In genomic region chr13:107923129-107924114, GRCm38 (mm10) we compare ENCODE assay signal across 8 mouse cellular contexts.
DNase-seq lines count a peak whose midpoint lies in the region; ATAC-seq and TF ChIP-seq lines count a peak whose summit lies in the region.

No protein-coding gene starts in this region.

- TF ChIP-seq CTCF in heart, postnatal 0 days (IDR thresholded peaks at IDR 0.05; ENCODE audit: low read depth): no peak
- no peak for TF ChIP-seq CTCF in thymus, adult 2 months (IDR thresholded peaks at IDR 0.05; ENCODE audit: borderline replicate concordance, control insufficient read depth, extremely low read depth, insufficient read depth, low read length, poor library complexity)

- no peak overlapping the region for H3K4me2 ChIP-seq in kidney, embryonic 15.5 days
- H3K4me2 ChIP-seq in embryonic facial prominence, embryonic 13.5 days: peak overlapping the region; percentile 24
- H3K4me2 ChIP-seq in heart, postnatal 0 days (ENCODE audit: low read depth, low read length): peak overlapping the region; percentile 26
- H3K4me2 ChIP-seq in stomach, embryonic 14.5 days (replicated peaks; ENCODE audit: low read depth, low read length): no peak overlapping the region

- 46% methylated on average over 19 of the region's 19 CpGs for WGBS in kidney, embryonic 15.5 days
- WGBS in embryonic facial prominence, embryonic 13.5 days: 44% methylated on average over 19 of the region's 19 CpGs
- 31% methylated on average over 19 of the region's 19 CpGs for WGBS in heart, postnatal 0 days
- 47% methylated on average over 19 of the region's 19 CpGs for WGBS in stomach, embryonic 14.5 days
- WGBS in thymus, adult 2 months: 90% methylated on average over 19 of the region's 19 CpGs

- TF ChIP-seq POLR2A in thymus, adult 2 months (IDR thresholded peaks at IDR 0.05; ENCODE audit: control insufficient read depth, extremely low read depth, insufficient read depth, low read length, poor library complexity): no peak

- H3K27me3 ChIP-seq in kidney, embryonic 15.5 days: no peaks in the 10 kb centered on the region
- H3K27me3 ChIP-seq in embryonic facial prominence, embryonic 13.5 days: no peaks in the 10 kb centered on the region
- peaks cover 53% of the 10 kb centered on the region for H3K27me3 ChIP-seq in heart, postnatal 0 days (ENCODE audit: control insufficient read depth, insufficient read depth, low read length)
- no peaks in the 10 kb centered on the region for H3K27me3 ChIP-seq in stomach, embryonic 14.5 days (ENCODE audit: control insufficient read depth, insufficient read depth, low read length)
- H3K27me3 ChIP-seq in thymus, adult 2 months (ENCODE audit: control insufficient read depth, insufficient read depth, low read length): no peaks in the 10 kb centered on the region

- TF ChIP-seq EP300 in heart, postnatal 0 days (IDR thresholded peaks at IDR 0.05; ENCODE audit: low read depth): no peak

- 0 out of 2 replicates have a peak, but pooled peaks cover 5% of the 10 kb centered on the region for H3K4me1 ChIP-seq in kidney, embryonic 15.5 days
- peaks cover 17% of the 10 kb centered on the region for H3K4me1 ChIP-seq in embryonic facial prominence, embryonic 13.5 days
- 0 out of 2 replicates have a peak, but pooled peaks cover 6% of the 10 kb centered on the region for H3K4me1 ChIP-seq in heart, postnatal 0 days (ENCODE audit: control insufficient read depth, insufficient read depth)
- peaks cover 3% of the 10 kb centered on the region; the same call in 1 of the 2 replicates for H3K4me1 ChIP-seq in stomach, embryonic 14.5 days (ENCODE audit: control insufficient read depth, insufficient read depth, low read length)
- H3K4me1 ChIP-seq in thymus, adult 2 months (replicated peaks; ENCODE audit: control insufficient read depth, insufficient read depth, low read length): no peaks in the 10 kb centered on the region

- no peaks in the 10 kb centered on the region for H3K36me3 ChIP-seq in kidney, embryonic 15.5 days
- no peaks in the 10 kb centered on the region for H3K36me3 ChIP-seq in embryonic facial prominence, embryonic 13.5 days
- no peaks in the 10 kb centered on the region for H3K36me3 ChIP-seq in heart, postnatal 0 days (replicated peaks; ENCODE audit: control insufficient read depth, insufficient read depth, low read length)
- no peaks in the 10 kb centered on the region for H3K36me3 ChIP-seq in stomach, embryonic 14.5 days (ENCODE audit: control insufficient read depth, insufficient read depth, low read length)
- H3K36me3 ChIP-seq in thymus, adult 2 months (ENCODE audit: control insufficient read depth, insufficient read depth, low read length): no peaks in the 10 kb centered on the region

- H3K4me3 ChIP-seq in kidney, embryonic 15.5 days (replicated peaks): no peak overlapping the region
- H3K4me3 ChIP-seq in embryonic facial prominence, embryonic 13.5 days: no peak overlapping the region
- no peak overlapping the region for H3K4me3 ChIP-seq in heart, postnatal 0 days (ENCODE audit: low read depth, low read length)
- H3K4me3 ChIP-seq in stomach, embryonic 14.5 days (ENCODE audit: low read depth, low read length): no peak overlapping the region
- no peak overlapping the region for H3K4me3 ChIP-seq in thymus, adult 2 months (ENCODE audit: control insufficient read depth, insufficient read depth, low read length)

- no peak overlapping the region for H3K27ac ChIP-seq in kidney, embryonic 15.5 days
- peak overlapping the region; percentile 65 for H3K27ac ChIP-seq in embryonic facial prominence, embryonic 13.5 days
- H3K27ac ChIP-seq in heart, postnatal 0 days (ENCODE audit: low read depth): no peak overlapping the region
- H3K27ac ChIP-seq in stomach, embryonic 14.5 days (ENCODE audit: low read length): peak overlapping the region; percentile 16; the same call in 1 of the 2 replicates
- no peak overlapping the region for H3K27ac ChIP-seq in thymus, adult 2 months (ENCODE audit: control insufficient read depth, insufficient read depth, low read length)

- DNase-seq in kidney, postnatal 25 days: no peak
- DNase-seq in brain, adult 2 months (ENCODE audit: low read depth, low spot score): peak; percentile 33
- peak; percentile 17 for DNase-seq in heart, postnatal 0 days (ENCODE audit: low spot score)
- DNase-seq in kidney, adult 9 months: no peak
- DNase-seq in thymus, adult 2 months: no peak

- no peak overlapping the region for H3K9ac ChIP-seq in kidney, embryonic 15.5 days
- no peak overlapping the region for H3K9ac ChIP-seq in embryonic facial prominence, embryonic 13.5 days
- no peak overlapping the region for H3K9ac ChIP-seq in heart, postnatal 0 days (replicated peaks; ENCODE audit: low read depth, low read length)
- H3K9ac ChIP-seq in stomach, embryonic 14.5 days (replicated peaks; ENCODE audit: low read depth, low read length): no peak overlapping the region

- no peaks in the 10 kb centered on the region for H3K9me3 ChIP-seq in kidney, embryonic 15.5 days (replicated peaks)
- H3K9me3 ChIP-seq in embryonic facial prominence, embryonic 13.5 days: no peaks in the 10 kb centered on the region
- no peaks in the 10 kb centered on the region for H3K9me3 ChIP-seq in heart, postnatal 0 days (replicated peaks; ENCODE audit: control insufficient read depth, low read length)
- H3K9me3 ChIP-seq in stomach, embryonic 14.5 days (ENCODE audit: control insufficient read depth, low read depth, low read length): no peaks in the 10 kb centered on the region

- peak; percentile 56; the same call in 1 of the 2 replicates for ATAC-seq in kidney, embryonic 15.5 days (replicated peaks; ENCODE audit: low FRiP score)
- ATAC-seq in embryonic facial prominence, embryonic 13.5 days (ENCODE audit: insufficient number of reproducible peaks, insufficient read depth, low FRiP score, low TSS enrichment, low read depth): peak; percentile 76
- ATAC-seq in heart, postnatal 0 days (ENCODE audit: insufficient read depth, low read depth): peak; percentile 47
- ATAC-seq in stomach, embryonic 14.5 days (ENCODE audit: insufficient number of reproducible peaks, insufficient read depth, low FRiP score, low read depth): peak; percentile 57; the same call in 1 of the 2 replicates

Comparison
In these comparisons a context has a peak if more than half of its experiments do, and no peak if none do; other contexts are left out.
1. H3K27ac ChIP-seq: peak in embryonic facial prominence, embryonic 13.5 days (single experiment) and stomach, embryonic 14.5 days (single experiment); none in kidney, embryonic 15.5 days (single experiment), heart, postnatal 0 days (single experiment) and thymus, adult 2 months (single experiment).
2. H3K4me2 ChIP-seq: peak in embryonic facial prominence, embryonic 13.5 days (single experiment) and heart, postnatal 0 days (single experiment); none in kidney, embryonic 15.5 days (single experiment) and stomach, embryonic 14.5 days (single experiment).
3. DNase-seq: peak in brain, adult 2 months (single experiment) and heart, postnatal 0 days (single experiment); none in kidney, postnatal 25 days (0 of 2), kidney, adult 9 months (single experiment) and thymus, adult 2 months (single experiment).
4. Peak in every context shown above with its lines, with median percentiles within 50 percentile points of each other: ATAC-seq.